Mouse (Mus musculus) urinary bladder, postnatal 10 days (tissue): Measurements from ENCODE around the gene Gm20388.
"Not testable (repeated sequence)": the region's sequence is repeated elsewhere in the genome, so short reads cannot be mapped to it uniquely, and the experiment has no call there.

Experiments
- DNase-seq: peaks from one replicate; pipeline ENCODE4 v3.0.0; 2022; ENCODE audit warnings: low spot score

Gene Gm20388

GRCm38 (mm10) chr8:123020859-123021258 is 3110.2 kb downstream of the Gm20388 start:
- DNase-seq = no peak

- no peak for DNase-seq
Measured at GRCm38 (mm10) chr8:123021259-123021658, 3110.6 kb downstream of the Gm20388 start.

- DNase-seq = no peak
Measured at GRCm38 (mm10) chr8:123022727-123023126, 3112.1 kb downstream of the Gm20388 start.

- DNase-seq = no peak
Measured at GRCm38 (mm10) chr8:123024226-123024625, 3113.6 kb downstream of the Gm20388 start.

GRCm38 (mm10) chr8:123025951-123026351 is 3115.3 kb downstream of the Gm20388 start:
- no peak for DNase-seq

GRCm38 (mm10) chr8:123027786-123028185 is 3117.1 kb downstream of the Gm20388 start:
- no peak for DNase-seq

- not testable (repeated sequence) for DNase-seq
Measured at GRCm38 (mm10) chr8:123030091-123030490, 3119.4 kb downstream of the Gm20388 start.

GRCm38 (mm10) chr8:123031321-123031978 is 3120.8 kb downstream of the Gm20388 start:
- DNase-seq = no peak

- DNase-seq = no peak
Measured at GRCm38 (mm10) chr8:123032730-123033129, 3122.1 kb downstream of the Gm20388 start.

GRCm38 (mm10) chr8:123033431-123033830 is 3122.8 kb downstream of the Gm20388 start:
- no peak for DNase-seq

GRCm38 (mm10) chr8:123034171-123034570 is 3123.5 kb downstream of the Gm20388 start:
- DNase-seq = no peak

- DNase-seq = no peak
Measured at GRCm38 (mm10) chr8:123036956-123037355, 3126.3 kb downstream of the Gm20388 start.

- DNase-seq = no peak
Measured at GRCm38 (mm10) chr8:123037487-123037886, 3126.8 kb downstream of the Gm20388 start.

GRCm38 (mm10) chr8:123038351-123038750 is 3127.7 kb downstream of the Gm20388 start:
- no peak for DNase-seq

- no peak for DNase-seq
Measured at GRCm38 (mm10) chr8:123039376-123040109, 3128.9 kb downstream of the Gm20388 start.

- DNase-seq = no peak
Measured at GRCm38 (mm10) chr8:123040110-123040650, 3129.5 kb downstream of the Gm20388 start.

- DNase-seq = no peak
Measured at GRCm38 (mm10) chr8:123041008-123041773, 3130.6 kb downstream of the Gm20388 start.

- DNase-seq = no peak
Measured at GRCm38 (mm10) chr8:123041774-123042105, 3131.1 kb downstream of the Gm20388 start.

GRCm38 (mm10) chr8:123042158-123042973 is 3131.7 kb downstream of the Gm20388 start, which contains the start of gene Ankrd11:
TSS of gene Ankrd11 (minus strand) at chr8:123042277.
- DNase-seq = peak; percentile 99

GRCm38 (mm10) chr8:123042974-123043625 is 3132.5 kb downstream of the Gm20388 start:
- no peak for DNase-seq

- no peak for DNase-seq
Measured at GRCm38 (mm10) chr8:123043941-123044340, 3133.3 kb downstream of the Gm20388 start.
